Mouse (Mus musculus): ENCODE data around the gene Ccnd1. TPM values are rescaled to one million over a fixed set of nuclear protein-coding genes. Genes with fewer than 3 reads are reported as not detected.

Gene Ccnd1
- polyA plus RNA-seq, 1 experiment from 2014 or later: 100 TPM

Other genes starting within 250 kb of the Ccnd1 start
- 14.3 TPM in 2 replicates for gene Ano1, start 188.0 kb downstream of the Ccnd1 start, polyA plus RNA-seq (2014; fragmentation: Nextera tagmentation; extraction: Ambion mirVana)
- gene Fgf3, start 101.8 kb downstream of the Ccnd1 start, polyA plus RNA-seq (2014; fragmentation: Nextera tagmentation; extraction: Ambion mirVana): 0.19 TPM in 1 of 2 replicates, not detected in the other
- not detected in 2 replicates for gene Fgf4, start 92.6 kb downstream of the Ccnd1 start, polyA plus RNA-seq (2014; fragmentation: Nextera tagmentation; extraction: Ambion mirVana)
- 0.11 and 0.13 TPM in 2 replicates for gene Fgf15, start 43.4 kb downstream of the Ccnd1 start, polyA plus RNA-seq (2014; fragmentation: Nextera tagmentation; extraction: Ambion mirVana)
- 17.1 and 21.2 TPM in 2 replicates for gene LTO1, start 24.8 kb downstream of the Ccnd1 start, polyA plus RNA-seq (2014; fragmentation: Nextera tagmentation; extraction: Ambion mirVana)

Measured in heart, embryonic 11.5 days (tissue).